Mouse (Mus musculus) midbrain, embryonic 11.5 days (tissue): ENCODE data around the gene Tbl3. TPM values are rescaled to one million over a fixed set of nuclear protein-coding genes. Genes with fewer than 3 reads are reported as not detected.

Experiments used
- ATAC-seq: fragments of 200-750 bp; cut with Nextera tagmentation; 2 replicates; pipeline ENCODE4 v1.8.0; 2017; ENCODE audit warnings: moderate TSS enrichment, moderate library complexity; ENCODE audit not compliant: low FRiP score
- DNase-seq: peaks from one replicate; pipeline ENCODE4 v3.0.0; 2015; ENCODE audit warnings: low spot score; ENCODE audit errors: missing footprints
- H3K27ac ChIP-seq: fragments of 300-500 bp; sonication (generic); 2 replicates; pipeline ENCODE4 v1.5.1; 2014; ENCODE audit warnings: low read depth, low read length
- H3K27me3 ChIP-seq: fragments of 300-500 bp; sonication (generic); 2 replicates; pipeline ENCODE4 v1.6.1; 2014; ENCODE audit warnings: mild to moderate bottlenecking, low read length, moderate library complexity, mixed read lengths; ENCODE audit not compliant: control insufficient read depth, insufficient read depth
- H3K36me3 ChIP-seq: fragments of 300-500 bp; sonication (generic); 2 replicates; pipeline ENCODE4 v1.6.1; 2014; ENCODE audit warnings: mild to moderate bottlenecking, low read length, moderate library complexity, mixed read lengths; ENCODE audit not compliant: control insufficient read depth, insufficient read depth
- H3K4me1 ChIP-seq: fragments of 300-500 bp; sonication (generic); 2 replicates; pipeline ENCODE4 v1.6.1; 2014; ENCODE audit warnings: low read length; ENCODE audit not compliant: control insufficient read depth, insufficient read depth
- H3K4me2 ChIP-seq: fragments of 300-500 bp; sonication (generic); 2 replicates; pipeline ENCODE4 v1.6.1; 2014; ENCODE audit warnings: mild to moderate bottlenecking, moderate library complexity
- H3K4me3 ChIP-seq: fragments of 300-500 bp; sonication (generic); 2 replicates; pipeline ENCODE4 v1.5.1; 2014; ENCODE audit warnings: low read depth, low read length
- H3K9ac ChIP-seq: fragments of 300-500 bp; sonication (generic); 2 replicates; pipeline ENCODE4 v1.6.1; 2014; ENCODE audit warnings: low read length
- H3K9me3 ChIP-seq: fragments of 300-500 bp; sonication (generic); 2 replicates; pipeline ENCODE4 v1.6.1; 2016; ENCODE audit warnings: low read length; ENCODE audit not compliant: control insufficient read depth
- WGBS: fragments of 180-500 bp; shearing (Covaris S2); extraction: QIAGEN DNeasy Blood & Tissue Kit; methylation state at CpG from one replicate; pipeline ENCODE4 v1.1.7; 2014; 5-methylcytosine and 5-hydroxymethylcytosine counted together
- polyA plus RNA-seq: library from polyadenylated mRNA; unstranded; fragments of >200 nt; fragmentation: Nextera tagmentation; extraction: Ambion mirVana; gene quantifications from 2 replicates; pipeline ENCODE4 v1.2.1, GENCODE M21; 2014

The Tbl3 gene
- polyA plus RNA-seq, 1 experiment from 2014 or later = 97.5 TPM

DNA sequence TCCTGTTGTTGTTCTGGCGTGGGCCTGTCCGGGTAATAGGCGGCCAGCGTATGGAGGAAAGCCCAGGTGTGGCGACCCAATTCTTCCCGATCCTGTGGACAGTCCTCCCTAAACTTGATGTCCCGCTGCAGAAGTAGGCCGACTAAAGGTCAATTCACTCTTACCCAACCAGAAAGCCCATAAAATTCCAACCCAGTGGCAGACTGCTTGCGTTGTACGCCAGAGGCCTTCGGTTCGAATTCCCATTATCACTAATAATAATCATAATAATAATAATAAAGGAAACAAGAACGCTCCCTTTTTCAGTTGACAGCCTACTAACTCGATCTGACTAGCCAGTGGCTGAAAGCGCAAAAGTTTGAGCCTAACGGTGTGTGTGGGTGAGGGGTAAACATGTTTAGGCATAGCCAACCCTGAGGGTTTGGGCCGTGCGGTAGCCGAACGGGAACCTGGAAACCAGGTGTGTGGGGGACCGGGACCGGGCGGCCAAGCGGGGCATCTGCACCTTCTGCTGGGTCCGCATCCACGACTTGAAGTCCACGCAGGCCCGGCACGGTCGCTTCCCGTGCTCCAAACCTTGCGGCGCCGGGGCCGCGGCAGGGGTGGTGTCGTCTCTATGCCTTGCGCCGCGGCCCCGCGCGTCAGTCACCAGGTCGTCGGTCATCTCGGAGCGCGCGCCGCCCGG, 12.0 kb downstream of the Tbl3 start:
- ATAC-seq = no peak; the same call in 1 of the 2 replicates
- Histone ChIP-seq H3K9ac (peak overlapping the region; percentile 91), H3K36me3 (peaks cover under 1% of the 10 kb centered on the region; the same call in 1 of the 2 replicates), H3K9me3 (no peaks in the 10 kb centered on the region), H3K4me1 (peaks cover 10% of the 10 kb centered on the region), H3K27me3 (peaks cover 7% of the 10 kb centered on the region), H3K4me3 (peak overlapping the region; percentile 89), H3K27ac (peak overlapping the region; percentile 59), H3K4me2 (peak overlapping the region; percentile 83)
- DNase-seq = no peak
- 8% methylated on average over 48 of the region's 51 CpGs for WGBS

DNA sequence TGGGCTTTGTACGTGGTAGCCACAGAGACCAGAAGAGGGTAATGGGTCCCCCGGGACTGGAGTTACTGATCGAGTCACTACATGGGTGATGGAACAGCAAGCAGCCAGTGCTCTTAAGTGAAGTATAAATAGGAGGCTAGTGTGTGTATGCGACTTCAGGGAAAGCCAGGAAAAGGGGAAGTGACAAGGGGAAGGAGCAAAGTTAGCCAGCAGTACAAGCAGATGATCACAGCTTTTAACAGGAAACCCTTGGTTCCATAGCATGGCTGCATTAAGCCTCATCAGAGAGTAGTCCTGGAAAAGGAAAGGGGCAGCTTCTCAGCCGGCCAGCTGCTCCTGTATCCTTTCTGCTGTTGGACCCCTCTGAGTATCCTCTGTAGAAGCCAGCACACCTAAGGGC, 15.1 kb downstream of the Tbl3 start:
- ATAC-seq = no peak

DNA sequence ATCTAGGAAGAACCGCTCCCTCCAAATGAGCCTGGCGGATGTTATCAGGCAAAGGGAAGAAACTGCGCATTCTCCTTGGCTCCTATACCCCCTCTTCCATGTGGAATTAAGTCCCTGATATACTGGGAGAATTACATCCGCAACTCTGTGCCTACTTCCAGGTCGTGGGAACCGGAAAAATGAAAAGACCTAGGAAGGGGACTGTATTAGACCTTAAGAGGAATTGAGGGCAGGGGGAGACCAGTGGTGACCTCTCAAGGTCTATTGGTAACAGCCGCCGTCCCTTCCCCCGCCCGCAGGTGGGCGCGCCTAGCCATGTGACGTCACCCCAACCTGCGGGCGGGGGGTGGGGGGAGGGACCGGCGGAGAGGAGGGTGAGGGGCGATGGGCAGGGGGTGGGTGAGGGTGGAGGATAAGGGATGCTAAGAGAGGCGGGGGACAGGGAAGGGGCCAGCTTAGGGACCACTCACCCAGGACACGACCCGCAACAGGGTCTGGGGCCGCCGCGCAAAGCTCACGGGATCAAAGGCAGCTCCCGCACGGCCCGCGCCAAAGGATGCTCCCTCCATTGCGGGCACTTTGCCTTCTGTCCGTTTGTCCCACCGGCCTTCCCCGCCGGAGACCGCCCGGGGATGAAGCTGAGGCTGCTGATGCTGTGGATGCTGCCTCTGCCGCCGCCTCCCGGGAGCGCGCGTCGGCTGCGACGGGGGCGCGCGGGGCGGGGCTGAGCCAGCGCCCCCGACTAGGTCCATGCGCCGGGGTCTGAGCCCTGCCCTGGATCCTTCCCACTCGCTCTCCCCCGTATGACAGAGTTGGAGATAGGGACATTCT, 18.0 kb downstream of the Tbl3 start, which contains the start of gene Syngr3:
Gene Syngr3, minus strand, starts transcription at position 705 of the 831 bp plus-strand sequence.
- DNase-seq (peak; percentile 96), ATAC-seq (peak; percentile 64)
- H3K36me3 ChIP-seq = no peaks in the 10 kb centered on the region
- WGBS = 1% methylated on average over 53 of the region's 55 CpGs
- peak within 1 kb of the TSS; percentile 73 for H3K9ac ChIP-seq
- no peaks in the 10 kb centered on the region for H3K9me3 ChIP-seq
- no peak within 1 kb of the TSS for H3K27ac ChIP-seq
- peak within 1 kb of the TSS; percentile 64 for H3K4me3 ChIP-seq
- peaks cover 6% of the 10 kb centered on the region for H3K4me1 ChIP-seq
- peak within 1 kb of the TSS; percentile 92 for H3K4me2 ChIP-seq
- H3K27me3 ChIP-seq = peaks cover 42% of the 10 kb centered on the region

More for the DNA sequence above, 15.1 kb downstream of the Tbl3 start:
- 92% methylated on average over 5 of the region's 5 CpGs for WGBS
- H3K9ac ChIP-seq = no peak overlapping the region
- no peaks in the 10 kb centered on the region for H3K9me3 ChIP-seq
- peaks cover 36% of the 10 kb centered on the region for H3K27me3 ChIP-seq
- H3K4me1 ChIP-seq = peaks cover 14% of the 10 kb centered on the region
- DNase-seq = no peak
- H3K36me3 ChIP-seq = no peaks in the 10 kb centered on the region
- no peak overlapping the region for H3K27ac ChIP-seq
- H3K4me2 ChIP-seq = no peak overlapping the region
- H3K4me3 ChIP-seq = no peak overlapping the region

DNA sequence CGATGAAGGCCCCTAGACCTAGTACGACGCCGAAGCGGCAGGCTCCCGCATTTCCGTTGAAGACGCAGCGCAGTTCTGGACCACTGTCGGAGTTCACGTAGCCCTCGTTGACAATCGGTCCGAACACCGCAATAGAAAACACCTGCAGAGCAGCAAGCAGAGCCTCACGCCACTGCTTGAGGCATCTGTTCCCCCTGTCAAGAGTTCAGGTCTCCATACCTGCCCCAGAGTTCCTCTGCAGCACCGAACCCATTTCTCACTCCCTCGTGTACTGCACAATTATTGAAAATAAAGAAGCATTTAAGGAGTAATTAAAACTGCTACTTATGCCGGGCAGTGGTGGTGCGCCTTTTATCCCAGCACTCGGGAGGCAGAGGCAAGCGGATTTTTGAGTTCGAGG, 19.9 kb downstream of the Tbl3 start:
- Histone ChIP-seq H3K4me3 (peak overlapping the region; percentile 4; the same call in 1 of the 2 replicates), H3K9ac (no peak overlapping the region), H3K4me1 (peaks cover 4% of the 10 kb centered on the region; the same call in 1 of the 2 replicates), H3K27me3 (peaks cover 42% of the 10 kb centered on the region), H3K9me3 (no peaks in the 10 kb centered on the region), H3K4me2 (peak overlapping the region; percentile 36), H3K27ac (no peak overlapping the region), H3K36me3 (no peaks in the 10 kb centered on the region)
- no peak for ATAC-seq
- peak; percentile 88 for DNase-seq
- 22% methylated on average over 23 of the region's 23 CpGs for WGBS

DNA sequence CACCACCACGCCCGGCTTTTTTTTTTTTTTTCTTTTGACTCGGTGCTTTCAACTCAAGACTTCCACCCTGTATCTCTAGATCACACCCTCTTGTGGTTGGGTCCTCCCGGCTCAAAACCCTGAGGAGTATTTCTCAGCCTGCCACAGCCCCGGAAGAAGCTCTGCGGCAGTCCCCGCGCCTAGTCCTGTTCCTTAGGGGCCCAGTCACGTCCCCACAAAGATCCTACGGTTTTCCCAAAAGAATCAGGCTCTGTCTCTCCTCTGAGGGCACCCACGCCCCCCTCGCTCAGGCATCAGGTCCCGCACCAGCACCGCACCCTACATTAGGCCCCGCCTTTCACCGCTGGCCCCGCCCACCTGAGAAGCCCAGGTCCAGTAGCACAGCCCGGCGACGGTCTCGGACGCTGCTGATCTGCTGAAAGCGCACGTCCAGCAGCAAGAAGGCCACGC, 20.3 kb downstream of the Tbl3 start:
- peak overlapping the region; percentile 36 for H3K4me2 ChIP-seq
- H3K27me3 ChIP-seq = peaks cover 42% of the 10 kb centered on the region
- no peaks in the 10 kb centered on the region for H3K9me3 ChIP-seq
- DNase-seq = peak; percentile 93
- peak overlapping the region; percentile 4; the same call in 1 of the 2 replicates for H3K4me3 ChIP-seq
- H3K9ac ChIP-seq = no peak overlapping the region
- peak; percentile 34; the same call in 1 of the 2 replicates for ATAC-seq
- 5% methylated on average over 25 of the region's 25 CpGs for WGBS
- no peak overlapping the region for H3K27ac ChIP-seq
- H3K36me3 ChIP-seq = no peaks in the 10 kb centered on the region
- H3K4me1 ChIP-seq = peaks cover 4% of the 10 kb centered on the region; the same call in 1 of the 2 replicates

DNA sequence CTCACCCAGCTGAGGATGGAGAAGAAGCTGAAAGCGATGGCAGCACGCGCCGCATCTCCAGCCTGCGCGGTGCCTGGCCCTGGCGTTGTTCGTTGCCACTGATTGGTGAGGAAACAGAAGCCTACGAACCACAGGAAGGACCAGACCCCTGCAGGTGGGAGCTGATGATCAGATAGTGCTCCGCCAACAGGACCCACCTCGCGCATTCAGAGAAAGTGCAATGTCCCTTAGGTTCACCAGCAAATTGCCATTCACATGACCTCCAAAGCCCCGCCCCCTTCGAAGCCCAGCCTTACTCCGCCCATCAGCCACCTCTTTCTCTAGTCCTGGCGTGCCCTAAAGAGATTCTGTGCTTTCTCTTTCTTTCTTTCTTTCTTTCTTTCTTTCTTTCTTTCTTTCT, 20.9 kb downstream of the Tbl3 start:
- ATAC-seq (no peak), DNase-seq (peak; percentile 86)
- 28% methylated on average over 16 of the region's 16 CpGs for whole genome bisulfite sequencing
- Histone ChIP-seq H3K27ac (no peak overlapping the region), H3K36me3 (peaks cover 1% of the 10 kb centered on the region; the same call in 1 of the 2 replicates), H3K9me3 (no peaks in the 10 kb centered on the region), H3K9ac (no peak overlapping the region), H3K27me3 (peaks cover 42% of the 10 kb centered on the region), H3K4me1 (peaks cover 4% of the 10 kb centered on the region; the same call in 1 of the 2 replicates), H3K4me3 (no peak overlapping the region), H3K4me2 (no peak overlapping the region)

DNA sequence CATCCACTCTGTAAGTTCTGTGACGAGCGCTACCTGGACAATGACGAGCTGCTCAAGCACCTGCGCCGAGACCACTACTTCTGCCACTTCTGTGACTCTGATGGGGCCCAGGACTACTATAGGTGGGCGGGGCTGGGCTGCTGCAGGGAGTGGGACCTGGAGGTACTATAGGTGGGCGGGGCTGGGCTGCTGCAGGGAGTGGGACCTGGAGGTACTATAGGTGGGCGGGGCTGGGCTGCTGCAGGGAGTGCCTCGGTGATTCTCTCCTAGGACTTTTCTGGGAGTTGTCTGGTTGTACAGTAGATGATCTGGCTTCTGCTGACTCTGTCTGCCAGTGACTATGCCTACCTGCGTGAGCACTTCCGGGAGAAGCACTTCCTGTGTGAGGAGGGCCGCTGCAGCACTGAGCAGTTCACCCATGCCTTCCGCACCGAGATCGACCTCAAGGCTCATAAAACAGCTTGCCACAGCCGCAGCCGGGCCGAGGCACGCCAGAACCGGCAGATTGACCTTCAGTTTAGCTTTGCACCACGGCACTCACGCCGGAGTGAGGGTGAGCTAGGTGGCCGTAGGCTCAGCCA, 29.9 kb downstream of the Tbl3 start:
- no peak overlapping the region for H3K27ac ChIP-seq
- H3K4me2 ChIP-seq = no peak overlapping the region
- DNase-seq = no peak
- no peak overlapping the region for H3K4me3 ChIP-seq
- no peak for ATAC-seq
- H3K9ac ChIP-seq = no peak overlapping the region
- no peaks in the 10 kb centered on the region for H3K4me1 ChIP-seq
- H3K36me3 ChIP-seq = peaks cover 32% of the 10 kb centered on the region
- WGBS = 94% methylated on average over 24 of the region's 24 CpGs
- no peaks in the 10 kb centered on the region for H3K27me3 ChIP-seq
- no peaks in the 10 kb centered on the region for H3K9me3 ChIP-seq

DNA sequence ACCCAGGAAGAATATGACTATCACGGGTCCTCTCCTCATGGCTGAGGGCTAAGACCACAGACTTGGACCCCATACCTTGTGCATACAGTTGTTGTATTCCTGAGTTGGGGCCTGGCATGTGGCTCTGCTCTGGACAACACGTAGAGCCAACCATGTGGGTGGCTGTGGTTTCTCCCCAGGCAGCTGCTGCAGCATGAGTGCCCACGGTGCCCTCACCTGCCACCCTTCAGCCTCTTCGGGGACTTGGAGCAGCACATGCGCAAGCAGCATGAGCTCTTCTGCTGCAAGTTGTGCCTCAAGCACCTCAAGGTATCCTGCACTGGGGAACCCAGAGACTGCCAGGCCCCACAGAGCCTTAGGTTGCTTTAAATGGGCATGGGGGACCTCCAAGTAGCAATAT, 30.6 kb downstream of the Tbl3 start:
- no peak overlapping the region for H3K4me3 ChIP-seq
- H3K9ac ChIP-seq = no peak overlapping the region
- H3K27ac ChIP-seq = no peak overlapping the region
- H3K9me3 ChIP-seq = no peaks in the 10 kb centered on the region
- H3K36me3 ChIP-seq = peaks cover 32% of the 10 kb centered on the region
- DNase-seq (no peak), ATAC-seq (no peak)
- no peaks in the 10 kb centered on the region for H3K27me3 ChIP-seq
- no peak overlapping the region for H3K4me2 ChIP-seq
- WGBS = 88% methylated on average over 5 of the region's 5 CpGs
- peaks cover 3% of the 10 kb centered on the region for H3K4me1 ChIP-seq
